Mouse (Mus musculus) hindbrain, embryonic 12.5 days (tissue): ENCODE measurements around the gene Dclk3. TPM values are rescaled to one million over a fixed set of nuclear protein-coding genes. Genes with fewer than 3 reads are reported as not detected.
A peak's percentile ranks its signal among the peaks of the same experiment; 100 is the strongest.

Experiments used
- ATAC-seq: fragments of 200-750 bp; cut with Nextera tagmentation; 2 replicates; pipeline ENCODE4 v1.8.0; 2017; ENCODE audit warnings: moderate TSS enrichment; ENCODE audit not compliant: low FRiP score
- H3K27ac ChIP-seq: fragments of 300-500 bp; sonication (generic); 2 replicates; pipeline ENCODE4 v1.5.1; 2016; ENCODE audit warnings: mild to moderate bottlenecking
- H3K27me3 ChIP-seq: fragments of 300-500 bp; sonication (generic); 2 replicates; pipeline ENCODE4 v1.6.1; 2016; ENCODE audit warnings: mild to moderate bottlenecking
- H3K36me3 ChIP-seq: fragments of 300-500 bp; sonication (generic); 2 replicates; pipeline ENCODE4 v1.6.1; 2016; ENCODE audit warnings: mild to moderate bottlenecking
- H3K4me1 ChIP-seq: fragments of 300-500 bp; sonication (generic); 2 replicates; pipeline ENCODE4 v1.6.1; 2016
- H3K4me2 ChIP-seq: fragments of 300-500 bp; sonication (generic); replicated peaks from 2 replicates; pipeline ENCODE4 v1.6.1; 2016; ENCODE audit warnings: mild to moderate bottlenecking
- H3K4me3 ChIP-seq: fragments of 300-500 bp; sonication (generic); 2 replicates; pipeline ENCODE4 v1.5.1; 2016; ENCODE audit warnings: mild to moderate bottlenecking
- H3K9ac ChIP-seq: fragments of 300-500 bp; sonication (generic); 2 replicates; pipeline ENCODE4 v1.6.1; 2016; ENCODE audit warnings: mild to moderate bottlenecking, moderate library complexity
- H3K9me3 ChIP-seq: fragments of 300-500 bp; sonication (generic); replicated peaks from 2 replicates; pipeline ENCODE4 v1.6.1; 2016; ENCODE audit warnings: mild to moderate bottlenecking
- WGBS: fragments of 180-500 bp; shearing (Covaris S2); methylation state at CpG from one replicate; pipeline ENCODE4 v1.1.7; 2016; 5-methylcytosine and 5-hydroxymethylcytosine counted together
- polyA plus RNA-seq: library from polyadenylated mRNA; unstranded; fragments of >200 nt; fragmentation: Nextera tagmentation; extraction: Ambion mirVana; gene quantifications from 2 replicates; pipeline ENCODE4 v1.2.1, GENCODE M21; 2016

Gene Dclk3
- polyA plus RNA-seq, result 1.8 and 2.7 TPM in 2 replicates

GRCm38 (mm10) chr9:111438904-111439835, at the start of gene Dclk3:
Gene Dclk3, plus strand, starts transcription at chr9:111439081.
- 2% methylated on average over 48 of the region's 57 CpGs for whole genome bisulfite sequencing
- Histone ChIP-seq H3K4me1 (peaks cover 7% of the 10 kb centered on the region; the same call in 1 of the 2 replicates), H3K27me3 (peaks cover 35% of the 10 kb centered on the region), H3K27ac (no peak within 1 kb of the TSS), H3K4me3 (peak within 1 kb of the TSS; percentile 49), H3K9ac (peak within 1 kb of the TSS; percentile 57), H3K4me2 (peak within 1 kb of the TSS; percentile 66), H3K36me3 (no peaks in the 10 kb centered on the region), H3K9me3 (no peaks in the 10 kb centered on the region)
- peak; percentile 52; the same call in 1 of the 2 replicates for ATAC-seq

GRCm38 (mm10) chr9:111390016-111390415, 48.9 kb upstream of the Dclk3 start:
- H3K4me1 ChIP-seq, result no peaks in the 10 kb centered on the region; the same call in 1 of the 2 replicates
- no peak for ATAC-seq

DNA sequence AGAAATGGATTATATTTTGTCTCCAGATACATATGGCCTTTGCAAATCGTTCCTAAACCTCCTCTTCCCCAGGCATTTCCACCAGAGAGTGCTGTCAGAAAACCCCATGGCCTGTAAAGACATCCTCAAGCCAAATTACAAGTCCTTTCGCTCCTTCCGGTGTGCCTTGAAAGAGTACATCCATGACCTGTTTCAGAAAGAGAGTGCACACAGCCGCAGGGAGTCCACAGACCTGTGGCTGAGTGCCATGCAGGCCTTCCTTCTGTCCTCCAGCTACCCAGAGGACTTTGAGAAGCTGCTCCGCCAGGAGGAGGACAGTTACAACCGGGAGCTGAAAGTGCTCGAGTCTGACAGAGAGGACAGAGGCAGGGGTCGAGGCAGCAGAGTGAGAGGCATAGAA, 47.8 kb upstream of the Dclk3 start:
- WGBS, result 82% methylated on average over 8 of the region's 8 CpGs
- H3K4me2 ChIP-seq, result no peak overlapping the region
- no peak overlapping the region for H3K4me3 ChIP-seq
- no peak overlapping the region for H3K9ac ChIP-seq
- no peaks in the 10 kb centered on the region for H3K9me3 ChIP-seq
- H3K36me3 ChIP-seq, result no peaks in the 10 kb centered on the region
- H3K27me3 ChIP-seq, result no peaks in the 10 kb centered on the region
- no peak overlapping the region for H3K27ac ChIP-seq
- H3K4me1 ChIP-seq, result no peaks in the 10 kb centered on the region; the same call in 1 of the 2 replicates
- ATAC-seq, result no peak

More at GRCm38 (mm10) chr9:111390016-111390415, 48.9 kb upstream of the Dclk3 start:
- H3K9me3 ChIP-seq, result no peaks in the 10 kb centered on the region
- no peak overlapping the region for H3K4me2 ChIP-seq
- no peak overlapping the region for H3K9ac ChIP-seq
- H3K4me3 ChIP-seq, result no peak overlapping the region
- no peak overlapping the region for H3K27ac ChIP-seq
- WGBS, result 82% methylated on average over 9 of the region's 9 CpGs
- no peaks in the 10 kb centered on the region for H3K36me3 ChIP-seq
- H3K27me3 ChIP-seq, result no peaks in the 10 kb centered on the region

GRCm38 (mm10) chr9:111391926-111392442, 46.9 kb upstream of the Dclk3 start:
- H3K9ac ChIP-seq, result no peak overlapping the region
- no peak overlapping the region for H3K27ac ChIP-seq
- whole genome bisulfite sequencing, result 89% methylated on average over 18 of the region's 18 CpGs
- no peak overlapping the region for H3K4me3 ChIP-seq
- H3K4me2 ChIP-seq, result no peak overlapping the region
- no peaks in the 10 kb centered on the region for H3K4me1 ChIP-seq
- H3K36me3 ChIP-seq, result no peaks in the 10 kb centered on the region
- no peaks in the 10 kb centered on the region for H3K9me3 ChIP-seq
- ATAC-seq, result no peak
- no peaks in the 10 kb centered on the region for H3K27me3 ChIP-seq

DNA sequence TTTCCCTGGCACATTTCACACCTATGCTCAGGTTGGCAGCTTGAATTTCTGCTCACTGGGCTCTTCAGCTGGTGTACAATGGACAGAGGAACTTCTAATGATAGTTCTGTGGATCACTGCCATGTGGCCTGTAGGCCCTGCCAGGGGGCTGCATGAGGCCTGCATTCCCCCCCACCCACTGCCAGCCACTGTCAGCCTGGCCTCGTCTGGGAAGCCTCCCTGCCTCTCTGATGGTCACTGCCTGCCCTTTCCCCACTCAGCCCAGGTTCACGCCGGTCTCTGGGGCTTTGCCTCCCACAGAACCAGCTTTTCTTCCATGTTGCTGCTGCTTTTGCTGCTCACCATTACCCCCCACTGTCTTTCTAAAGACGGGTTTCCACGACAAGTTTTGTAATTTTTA, 43.6 kb upstream of the Dclk3 start:
- 69% methylated on average over 5 of the region's 5 CpGs for WGBS

GRCm38 (mm10) chr9:111398059-111398458, 40.8 kb upstream of the Dclk3 start:
- Histone ChIP-seq H3K27me3 (no peaks in the 10 kb centered on the region), H3K27ac (no peak overlapping the region), H3K4me2 (no peak overlapping the region), H3K4me3 (no peak overlapping the region), H3K36me3 (no peaks in the 10 kb centered on the region), H3K9ac (no peak overlapping the region), H3K4me1 (no peaks in the 10 kb centered on the region), H3K9me3 (no peaks in the 10 kb centered on the region)
- ATAC-seq, result no peak
- WGBS, result 84% methylated on average over 2 of the region's 2 CpGs

More for the DNA sequence above, 43.6 kb upstream of the Dclk3 start:
- no peak overlapping the region for H3K9ac ChIP-seq
- H3K9me3 ChIP-seq, result no peaks in the 10 kb centered on the region
- H3K4me2 ChIP-seq, result no peak overlapping the region
- H3K27me3 ChIP-seq, result no peaks in the 10 kb centered on the region
- H3K4me3 ChIP-seq, result no peak overlapping the region
- H3K27ac ChIP-seq, result no peak overlapping the region
- ATAC-seq, result no peak
- no peaks in the 10 kb centered on the region for H3K36me3 ChIP-seq
- no peaks in the 10 kb centered on the region for H3K4me1 ChIP-seq

- Histone ChIP-seq H3K9ac (no peak overlapping the region), H3K9me3 (no peaks in the 10 kb centered on the region), H3K36me3 (no peaks in the 10 kb centered on the region), H3K27ac (no peak overlapping the region), H3K4me3 (no peak overlapping the region), H3K4me1 (no peaks in the 10 kb centered on the region), H3K4me2 (no peak overlapping the region), H3K27me3 (no peaks in the 10 kb centered on the region)
- no peak for ATAC-seq
- WGBS, result 88% methylated on average over 4 of the region's 4 CpGs
Measured at GRCm38 (mm10) chr9:111400089-111400488, 38.8 kb upstream of the Dclk3 start.

- no peak for ATAC-seq
- Histone ChIP-seq H3K4me1 (no peaks in the 10 kb centered on the region), H3K27me3 (no peaks in the 10 kb centered on the region), H3K36me3 (no peaks in the 10 kb centered on the region), H3K9me3 (no peaks in the 10 kb centered on the region), H3K4me3 (no peak overlapping the region), H3K4me2 (no peak overlapping the region), H3K9ac (no peak overlapping the region), H3K27ac (no peak overlapping the region)
- 95% methylated on average over 4 of the region's 4 CpGs for WGBS
Measured at GRCm38 (mm10) chr9:111403159-111403558, 35.7 kb upstream of the Dclk3 start.

DNA sequence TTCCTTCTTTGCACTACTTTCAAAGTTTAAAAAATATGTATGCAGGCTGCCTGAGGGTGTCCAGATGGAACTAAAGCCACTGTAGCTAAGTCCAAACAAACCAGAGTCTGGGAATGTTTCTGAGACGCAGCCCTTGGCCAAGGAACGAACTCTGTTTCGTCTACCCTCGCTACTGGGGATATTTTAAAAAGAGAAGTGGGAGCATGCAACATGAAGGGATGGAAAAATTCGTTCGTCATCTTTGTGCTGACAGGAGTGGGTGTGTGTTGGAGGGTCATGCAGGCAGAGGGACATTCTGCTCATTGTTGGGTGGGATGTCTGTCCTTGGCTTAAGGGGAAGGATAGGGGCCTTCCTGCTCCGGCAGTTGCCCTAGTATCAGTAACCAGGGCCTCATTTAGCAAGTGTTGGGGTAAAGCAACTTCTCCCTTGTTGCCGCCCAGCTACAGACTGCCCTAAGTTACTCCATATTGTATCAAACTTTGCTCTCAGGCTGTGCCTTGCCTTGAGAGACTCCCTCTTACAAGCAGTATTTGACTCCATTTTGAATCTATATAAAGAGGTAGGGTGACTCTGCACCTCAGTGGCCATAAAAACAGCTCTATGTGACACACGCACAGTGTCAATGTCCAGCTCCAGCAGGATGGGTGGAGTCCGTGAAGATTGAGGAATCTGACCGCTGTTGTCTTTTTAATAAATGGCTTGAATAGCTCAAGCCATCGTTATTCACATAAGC, 34.4 kb upstream of the Dclk3 start:
- ATAC-seq, result no peak
- H3K9me3 ChIP-seq, result no peaks in the 10 kb centered on the region
- WGBS, result 86% methylated on average over 12 of the region's 12 CpGs
- no peaks in the 10 kb centered on the region for H3K4me1 ChIP-seq
- H3K9ac ChIP-seq, result no peak overlapping the region
- no peak overlapping the region for H3K27ac ChIP-seq
- no peaks in the 10 kb centered on the region for H3K36me3 ChIP-seq
- no peak overlapping the region for H3K4me2 ChIP-seq
- H3K27me3 ChIP-seq, result no peaks in the 10 kb centered on the region
- H3K4me3 ChIP-seq, result no peak overlapping the region

DNA sequence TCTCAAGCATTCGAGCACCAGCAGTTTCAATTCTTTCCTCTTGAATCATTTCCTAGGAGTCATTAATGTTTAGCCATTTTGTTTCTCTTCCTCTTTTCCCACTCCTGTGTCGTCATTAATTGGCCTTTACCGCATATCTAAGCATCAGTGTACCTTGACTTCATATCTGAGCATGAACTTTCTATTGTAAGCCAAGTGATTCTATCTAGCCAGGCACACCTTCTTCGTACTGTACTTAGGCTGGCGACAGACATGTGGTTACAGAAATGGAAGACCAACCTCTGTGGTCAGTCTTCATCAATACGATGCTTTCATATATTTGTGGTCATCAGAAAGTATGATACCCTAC, 33.8 kb upstream of the Dclk3 start:
- H3K27me3 ChIP-seq, result no peaks in the 10 kb centered on the region; the same call in 1 of the 2 replicates
- H3K9ac ChIP-seq, result no peak overlapping the region
- ATAC-seq, result no peak
- H3K27ac ChIP-seq, result no peak overlapping the region
- no peak overlapping the region for H3K4me3 ChIP-seq
- H3K4me2 ChIP-seq, result no peak overlapping the region
- H3K4me1 ChIP-seq, result no peaks in the 10 kb centered on the region
- 90% methylated on average over 6 of the region's 6 CpGs for WGBS
- no peaks in the 10 kb centered on the region for H3K36me3 ChIP-seq
- H3K9me3 ChIP-seq, result no peaks in the 10 kb centered on the region

DNA sequence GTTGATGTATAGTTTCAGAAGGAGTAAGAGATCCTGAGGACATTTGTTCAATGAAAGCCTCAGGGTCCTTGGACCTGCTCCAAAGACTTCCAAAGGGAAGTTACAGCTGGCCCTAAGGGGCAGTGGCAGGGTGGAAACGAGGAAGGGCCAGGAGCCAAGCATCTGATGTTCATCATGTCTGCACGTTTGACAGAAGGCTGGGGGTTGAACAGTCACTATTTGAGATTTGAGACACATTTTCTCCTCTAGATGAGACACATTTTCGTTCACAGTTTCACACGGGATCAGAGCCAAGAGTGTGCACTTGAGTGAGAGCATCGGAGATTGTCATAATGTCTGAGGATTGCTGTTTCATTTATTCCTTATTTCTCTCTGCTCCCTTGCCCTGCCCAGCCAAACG, 30.9 kb upstream of the Dclk3 start:
- Histone ChIP-seq H3K9ac (no peak overlapping the region), H3K4me2 (no peak overlapping the region), H3K4me1 (peaks cover 8% of the 10 kb centered on the region), H3K27ac (no peak overlapping the region), H3K27me3 (no peaks in the 10 kb centered on the region; the same call in 1 of the 2 replicates), H3K9me3 (no peaks in the 10 kb centered on the region), H3K4me3 (no peak overlapping the region), H3K36me3 (no peaks in the 10 kb centered on the region)
- 76% methylated on average over 6 of the region's 6 CpGs for WGBS
- ATAC-seq, result no peak

- Histone ChIP-seq H3K9me3 (no peaks in the 10 kb centered on the region), H3K4me1 (peaks cover 13% of the 10 kb centered on the region), H3K27me3 (no peaks in the 10 kb centered on the region; the same call in 1 of the 2 replicates), H3K4me2 (no peak overlapping the region), H3K9ac (no peak overlapping the region), H3K4me3 (no peak overlapping the region), H3K27ac (no peak overlapping the region), H3K36me3 (no peaks in the 10 kb centered on the region)
- no peak for ATAC-seq
- 83% methylated on average over 10 of the region's 10 CpGs for WGBS
Measured at GRCm38 (mm10) chr9:111408427-111408826, 30.5 kb upstream of the Dclk3 start.
